Mouse (Mus musculus): ENCODE results near the gene Sytl1.

Gene Sytl1

GRCm38 (mm10) chr4:133262882-133263281 lies at the start of gene Sytl1:
TSS of gene Sytl1 (minus strand) at chr4:133263113.
- DNase-seq (ENCODE audit: low read depth, low spot score) = no peak

GRCm38 (mm10) chr4:133309948-133310347 lies 47.0 kb upstream of the Sytl1 start:
- peak; percentile 80 for DNase-seq (ENCODE audit: low read depth, low spot score)

- peak; percentile 79 for DNase-seq (ENCODE audit: low read depth, low spot score)
Measured at GRCm38 (mm10) chr4:133307331-133307730, 44.4 kb upstream of the Sytl1 start.

- no peak for DNase-seq (ENCODE audit: low read depth, low spot score)
Measured at GRCm38 (mm10) chr4:133305825-133306224, 42.9 kb upstream of the Sytl1 start.

GRCm38 (mm10) chr4:133304770-133305169 lies 41.9 kb upstream of the Sytl1 start:
- DNase-seq (ENCODE audit: low read depth, low spot score) = no peak

GRCm38 (mm10) chr4:133302668-133303067 lies 39.8 kb upstream of the Sytl1 start:
- no peak for DNase-seq (ENCODE audit: low read depth, low spot score)

- DNase-seq (ENCODE audit: low read depth, low spot score) = peak; percentile 78
Measured at GRCm38 (mm10) chr4:133301802-133302201, 38.9 kb upstream of the Sytl1 start.

- DNase-seq (ENCODE audit: low read depth, low spot score) = no peak
Measured at GRCm38 (mm10) chr4:133300421-133300820, 37.5 kb upstream of the Sytl1 start.

- DNase-seq (ENCODE audit: low read depth, low spot score) = no peak
Measured at GRCm38 (mm10) chr4:133299701-133300100, 36.8 kb upstream of the Sytl1 start.

- no peak for DNase-seq (ENCODE audit: low read depth, low spot score)
Measured at GRCm38 (mm10) chr4:133298516-133299365, 35.8 kb upstream of the Sytl1 start.

GRCm38 (mm10) chr4:133297801-133298238 lies 34.9 kb upstream of the Sytl1 start:
- peak; percentile 57 for DNase-seq (ENCODE audit: low read depth, low spot score)

GRCm38 (mm10) chr4:133297360-133297759 lies 34.4 kb upstream of the Sytl1 start:
- no peak for DNase-seq (ENCODE audit: low read depth, low spot score)

GRCm38 (mm10) chr4:133294084-133294483 lies 31.2 kb upstream of the Sytl1 start:
- no peak for DNase-seq (ENCODE audit: low read depth, low spot score)

GRCm38 (mm10) chr4:133292901-133293843 lies 30.3 kb upstream of the Sytl1 start:
- DNase-seq (ENCODE audit: low read depth, low spot score) = peak; percentile 32

- no peak for DNase-seq (ENCODE audit: low read depth, low spot score)
Measured at GRCm38 (mm10) chr4:133292405-133292804, 29.5 kb upstream of the Sytl1 start.

GRCm38 (mm10) chr4:133291255-133291654 lies 28.3 kb upstream of the Sytl1 start:
- DNase-seq (ENCODE audit: low read depth, low spot score) = no peak

- DNase-seq (ENCODE audit: low read depth, low spot score) = peak; percentile 77
Measured at GRCm38 (mm10) chr4:133286476-133287077, 23.7 kb upstream of the Sytl1 start.

GRCm38 (mm10) chr4:133285950-133286349 lies 23.0 kb upstream of the Sytl1 start:
- no peak for DNase-seq (ENCODE audit: low read depth, low spot score)

- DNase-seq (ENCODE audit: low read depth, low spot score) = no peak
Measured at GRCm38 (mm10) chr4:133285299-133285698, 22.4 kb upstream of the Sytl1 start.

- DNase-seq (ENCODE audit: low read depth, low spot score) = peak; percentile 44
Measured at GRCm38 (mm10) chr4:133282656-133283055, 19.7 kb upstream of the Sytl1 start.

- DNase-seq (ENCODE audit: low read depth, low spot score) = no peak
Measured at GRCm38 (mm10) chr4:133281951-133282481, 19.1 kb upstream of the Sytl1 start.

- DNase-seq (ENCODE audit: low read depth, low spot score) = no peak
Measured at GRCm38 (mm10) chr4:133281513-133281912, 18.6 kb upstream of the Sytl1 start.

Data from R1 (cell line).